Mouse (Mus musculus): ENCODE data around the gene Slc51b.

GRCm38 (mm10) chr9:65407327-65407726 is 15.4 kb downstream of the Slc51b start:
- no peak for TF ChIP-seq POLR2A (IDR thresholded peaks at IDR 0.05; ENCODE audit: extremely low read depth, insufficient read depth, low read length)
- TF ChIP-seq CTCF (IDR thresholded peaks at IDR 0.05; ENCODE audit: low read depth, low read length), result no peak

All from liver, adult 2 months (tissue).